Mouse (Mus musculus) embryonic facial prominence, embryonic 14.5 days (tissue): ENCODE data around the gene Mia2. TPM values are rescaled to one million over a fixed set of nuclear protein-coding genes. Genes with fewer than 3 reads are reported as not detected.

Experiments
- ATAC-seq: fragments of 200-750 bp; cut with Nextera tagmentation; 2 replicates; pipeline ENCODE4 v1.8.0; 2017; ENCODE audit warnings: low read depth, moderate number of reproducible peaks, moderate TSS enrichment
- DNase-seq: peaks from one replicate; pipeline ENCODE4 v3.0.0-alpha.2; 2015; ENCODE audit warnings: low spot score
- H3K27ac ChIP-seq: fragments of 300-500 bp; sonication (generic); replicated peaks from 2 replicates; pipeline ENCODE4 v1.5.1; 2014; ENCODE audit warnings: low read depth, mild to moderate bottlenecking, low read length, moderate library complexity
- H3K27me3 ChIP-seq: fragments of 300-500 bp; sonication (generic); replicated peaks from 2 replicates; pipeline ENCODE4 v1.6.1; 2014; ENCODE audit warnings: low read length; ENCODE audit not compliant: control insufficient read depth, insufficient read depth
- H3K36me3 ChIP-seq: fragments of 300-500 bp; sonication (generic); 2 replicates; pipeline ENCODE4 v1.6.1; 2014; ENCODE audit warnings: low read length, mixed read lengths; ENCODE audit not compliant: control insufficient read depth, insufficient read depth
- H3K4me1 ChIP-seq: fragments of 300-500 bp; sonication (generic); 2 replicates; pipeline ENCODE4 v1.6.1; 2014; ENCODE audit warnings: antibody characterized with exemption, low read length; ENCODE audit not compliant: control insufficient read depth, insufficient read depth
- H3K4me2 ChIP-seq: fragments of 300-500 bp; sonication (generic); 2 replicates; pipeline ENCODE4 v1.6.1; 2014; ENCODE audit warnings: low read depth, mild to moderate bottlenecking, low read length, moderate library complexity, mixed read lengths
- H3K4me3 ChIP-seq: fragments of 300-500 bp; sonication (generic); 2 replicates; pipeline ENCODE4 v1.5.1; 2014; ENCODE audit warnings: low read depth, mild to moderate bottlenecking, low read length
- H3K9ac ChIP-seq: fragments of 300-500 bp; sonication (generic); 2 replicates; pipeline ENCODE4 v1.6.1; 2014; ENCODE audit warnings: low read depth, mild to moderate bottlenecking, low read length, moderate library complexity, mixed read lengths
- H3K9me3 ChIP-seq: fragments of 300-500 bp; sonication (generic); 2 replicates; pipeline ENCODE4 v1.6.1; 2016; ENCODE audit warnings: low read length; ENCODE audit not compliant: control insufficient read depth
- WGBS: fragments of 180-500 bp; shearing (Covaris S2); extraction: QIAGEN DNeasy Blood & Tissue Kit; methylation state at CpG from one replicate; pipeline ENCODE4 v1.1.7; 2014; 5-methylcytosine and 5-hydroxymethylcytosine counted together
- polyA plus RNA-seq: library from polyadenylated mRNA; unstranded; fragments of >200 nt; fragmentation: Nextera tagmentation; extraction: Ambion mirVana; gene quantifications from 2 replicates; pipeline ENCODE4 v1.2.1, GENCODE M21; 2014

Mia2 gene
- polyA plus RNA-seq, 1 experiment from 2014 or later = 58.2 TPM

DNA sequence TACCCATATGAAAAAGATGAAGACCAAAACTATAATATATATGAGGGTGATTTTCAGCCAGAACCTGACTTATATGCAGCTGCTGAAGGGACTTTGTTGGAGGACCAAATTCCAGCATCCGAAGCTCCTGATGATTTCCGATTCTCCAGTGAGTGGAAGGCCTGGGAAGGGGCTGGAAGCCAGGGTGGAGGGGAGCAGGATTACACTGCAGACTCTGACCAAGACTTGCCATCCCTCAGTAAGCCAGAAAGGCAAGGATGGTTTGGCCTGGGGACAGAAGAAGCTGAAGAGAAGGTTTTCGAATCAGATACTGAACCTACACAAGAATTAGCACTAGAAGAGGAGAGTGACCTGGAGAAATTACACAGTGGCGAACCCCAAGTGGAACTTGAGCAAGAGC lies 12.3 kb downstream of the Mia2 start:
- Histone ChIP-seq H3K4me3 (no peak overlapping the region), H3K36me3 (no peaks in the 10 kb centered on the region), H3K9me3 (no peaks in the 10 kb centered on the region), H3K9ac (no peak overlapping the region), H3K4me2 (no peak overlapping the region), H3K27me3 (no peaks in the 10 kb centered on the region), H3K27ac (no peak overlapping the region), H3K4me1 (no peaks in the 10 kb centered on the region)
- 79% methylated on average over 4 of the region's 4 CpGs for WGBS
- DNase-seq = no peak
- no peak for ATAC-seq

DNA sequence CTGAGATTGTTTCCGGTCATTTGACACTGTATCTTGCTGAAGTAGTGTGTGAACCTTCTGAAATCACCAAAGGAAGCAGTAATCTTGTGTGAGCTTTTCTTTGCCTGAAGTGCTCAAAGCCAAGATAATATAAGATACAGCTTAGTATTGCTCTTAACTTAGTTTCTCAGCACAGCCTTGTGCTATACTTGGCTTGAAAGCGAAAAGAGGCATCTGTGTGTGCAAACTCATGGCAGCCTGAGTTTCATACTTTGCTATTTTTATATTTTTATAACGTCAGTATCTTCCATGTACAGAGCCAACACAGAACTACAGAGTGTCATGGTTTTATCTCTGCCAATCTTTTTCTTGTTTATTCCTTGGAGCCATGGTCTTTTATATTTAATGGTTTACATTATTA lies 21.6 kb downstream of the Mia2 start:
- Histone ChIP-seq H3K27me3 (no peaks in the 10 kb centered on the region), H3K36me3 (no peaks in the 10 kb centered on the region)

DNA sequence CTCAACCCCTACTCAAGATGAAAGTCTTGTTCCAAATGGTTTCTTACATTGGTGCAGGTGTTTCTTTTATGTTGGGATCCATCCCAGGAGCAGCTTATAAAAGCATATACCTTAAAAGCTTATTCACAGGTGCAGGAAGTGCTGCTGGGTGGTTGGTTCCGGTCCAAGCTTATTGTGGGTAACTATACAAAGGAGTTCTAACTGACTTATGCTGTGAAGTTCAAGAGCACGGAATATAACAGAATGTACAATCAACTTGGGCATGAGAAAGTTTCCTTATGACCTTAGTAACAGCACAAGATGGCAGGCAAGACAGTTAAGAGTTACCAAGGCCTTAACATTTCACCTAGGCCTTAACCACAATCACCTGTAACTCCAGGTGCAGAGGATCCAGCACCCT lies 29.8 kb downstream of the Mia2 start:
- no peak for DNase-seq
- no peak overlapping the region for H3K27ac ChIP-seq
- no peak overlapping the region for H3K4me3 ChIP-seq
- H3K27me3 ChIP-seq = no peaks in the 10 kb centered on the region
- H3K9ac ChIP-seq = no peak overlapping the region
- no peaks in the 10 kb centered on the region for H3K36me3 ChIP-seq
- no peaks in the 10 kb centered on the region for H3K9me3 ChIP-seq
- H3K4me1 ChIP-seq = no peaks in the 10 kb centered on the region; the same call in 1 of the 2 replicates
- ATAC-seq = no peak
- H3K4me2 ChIP-seq = no peak overlapping the region
- WGBS = 88% methylated on average over 2 of the region's 2 CpGs

More for the DNA sequence above, 21.6 kb downstream of the Mia2 start:
- Histone ChIP-seq H3K4me3 (no peak overlapping the region), H3K4me2 (no peak overlapping the region), H3K9me3 (no peaks in the 10 kb centered on the region), H3K4me1 (no peaks in the 10 kb centered on the region), H3K9ac (no peak overlapping the region), H3K27ac (no peak overlapping the region)
- ATAC-seq (no peak), DNase-seq (no peak)
- WGBS = 84% methylated on average over 3 of the region's 3 CpGs

DNA sequence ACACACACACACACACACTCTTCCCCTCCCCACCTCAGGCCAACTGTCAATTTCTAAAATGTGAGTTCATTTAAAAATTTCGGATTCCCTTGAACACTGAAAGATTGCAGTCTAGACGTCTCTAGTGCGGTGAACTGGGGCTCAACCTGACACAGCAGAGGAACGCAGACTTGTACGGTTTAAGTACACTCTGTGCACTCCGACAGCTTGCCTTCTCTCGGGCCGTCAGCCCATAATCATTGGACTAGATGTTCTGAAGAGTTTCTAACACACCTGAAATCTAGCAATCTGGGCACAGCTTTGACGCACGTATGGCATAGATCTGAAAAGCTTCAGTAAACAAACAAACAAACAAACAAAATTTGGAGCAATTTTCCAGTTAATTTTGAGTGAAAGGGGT lies 32.9 kb downstream of the Mia2 start:
- Histone ChIP-seq H3K27ac (no peak overlapping the region), H3K36me3 (no peaks in the 10 kb centered on the region), H3K4me3 (no peak overlapping the region), H3K9ac (no peak overlapping the region), H3K4me2 (no peak overlapping the region), H3K27me3 (no peaks in the 10 kb centered on the region), H3K4me1 (peaks cover 11% of the 10 kb centered on the region), H3K9me3 (no peaks in the 10 kb centered on the region)
- 76% methylated on average over 10 of the region's 10 CpGs for WGBS
- ATAC-seq (no peak), DNase-seq (no peak)

DNA sequence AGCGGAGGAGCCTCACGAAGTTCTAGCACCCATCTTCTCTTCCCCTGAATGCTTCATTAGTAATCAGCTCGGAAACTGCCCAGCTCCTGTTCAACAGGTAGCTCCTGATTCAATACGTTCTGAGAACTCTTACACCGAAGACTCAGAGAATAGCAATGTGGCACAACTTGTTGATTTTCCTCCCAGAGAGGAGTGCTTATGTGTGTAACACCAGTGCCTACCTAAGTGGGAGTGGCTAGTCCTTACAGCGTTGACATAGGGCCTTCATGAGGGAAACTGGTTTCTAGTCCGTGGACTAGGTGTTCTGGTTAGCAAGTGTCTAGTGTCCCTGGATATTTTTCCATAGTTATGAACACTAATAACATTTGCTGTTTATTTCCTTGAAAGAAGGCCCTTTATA lies 33.4 kb downstream of the Mia2 start:
- peaks cover 11% of the 10 kb centered on the region for H3K4me1 ChIP-seq
- no peak overlapping the region for H3K9ac ChIP-seq
- peak overlapping the region; percentile 87; the same call in 1 of the 2 replicates for H3K4me3 ChIP-seq
- H3K4me2 ChIP-seq = peak overlapping the region; percentile 67
- H3K36me3 ChIP-seq = no peaks in the 10 kb centered on the region
- whole genome bisulfite sequencing = 37% methylated on average over 7 of the region's 7 CpGs
- no peaks in the 10 kb centered on the region for H3K27me3 ChIP-seq
- H3K27ac ChIP-seq = no peak overlapping the region
- ATAC-seq = peak; percentile 24; the same call in 1 of the 2 replicates
- peak; percentile 52 for DNase-seq
- H3K9me3 ChIP-seq = no peaks in the 10 kb centered on the region

DNA sequence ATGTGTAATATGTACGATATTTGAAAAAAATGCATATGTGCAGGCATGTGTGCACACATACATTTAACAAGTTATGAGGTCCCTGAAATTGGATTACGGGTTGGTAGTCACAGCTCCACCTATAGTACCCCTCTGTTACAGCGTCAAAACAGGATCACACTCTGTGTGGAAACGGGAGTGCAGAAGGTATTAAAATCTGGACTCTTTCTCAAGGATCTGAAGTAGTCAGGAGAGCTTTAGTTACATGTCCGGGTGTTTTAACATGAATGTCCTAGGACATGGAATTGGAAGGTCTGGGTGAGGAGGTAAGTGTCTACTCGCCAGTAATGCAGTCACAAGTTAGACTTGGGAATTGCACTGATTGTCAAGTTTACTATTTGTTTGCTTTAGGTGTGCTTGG lies 34.0 kb downstream of the Mia2 start:
- Histone ChIP-seq H3K36me3 (no peaks in the 10 kb centered on the region), H3K27me3 (no peaks in the 10 kb centered on the region), H3K4me2 (peak overlapping the region; percentile 67), H3K9me3 (no peaks in the 10 kb centered on the region), H3K9ac (peak overlapping the region; percentile 96), H3K4me1 (peaks cover 11% of the 10 kb centered on the region), H3K27ac (peak overlapping the region; percentile 93), H3K4me3 (peak overlapping the region; percentile 87)
- 7% methylated on average over 6 of the region's 6 CpGs for WGBS
- ATAC-seq (peak; percentile 42; the same call in 1 of the 2 replicates), DNase-seq (peak; percentile 83)

DNA sequence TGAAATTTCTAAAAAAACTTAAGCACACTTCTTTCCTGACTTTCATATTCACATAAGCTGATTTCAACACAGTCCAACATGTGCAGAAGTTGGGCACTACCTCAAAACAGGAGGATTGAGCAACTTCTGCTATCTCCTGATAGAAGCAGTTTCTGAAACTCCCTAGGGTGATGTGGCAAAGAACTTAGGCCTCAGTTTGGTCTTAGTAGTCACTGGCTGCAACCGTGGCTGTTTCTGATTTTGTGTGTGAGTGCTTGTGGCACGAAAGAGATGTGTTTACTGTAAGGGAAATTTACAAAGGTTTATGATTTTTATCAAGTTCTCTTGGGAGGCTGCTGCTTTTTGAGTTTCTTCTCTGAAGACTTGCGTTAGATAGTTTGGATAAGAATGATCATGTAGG lies 34.6 kb downstream of the Mia2 start:
- peak overlapping the region; percentile 67 for H3K4me2 ChIP-seq
- peak overlapping the region; percentile 87 for H3K4me3 ChIP-seq
- H3K36me3 ChIP-seq = no peaks in the 10 kb centered on the region
- DNase-seq (peak; percentile 56), ATAC-seq (no peak)
- H3K9me3 ChIP-seq = no peaks in the 10 kb centered on the region
- 9% methylated on average over 3 of the region's 3 CpGs for WGBS
- H3K9ac ChIP-seq = peak overlapping the region; percentile 96
- H3K27me3 ChIP-seq = no peaks in the 10 kb centered on the region
- H3K4me1 ChIP-seq = peaks cover 11% of the 10 kb centered on the region
- peak overlapping the region; percentile 93 for H3K27ac ChIP-seq

DNA sequence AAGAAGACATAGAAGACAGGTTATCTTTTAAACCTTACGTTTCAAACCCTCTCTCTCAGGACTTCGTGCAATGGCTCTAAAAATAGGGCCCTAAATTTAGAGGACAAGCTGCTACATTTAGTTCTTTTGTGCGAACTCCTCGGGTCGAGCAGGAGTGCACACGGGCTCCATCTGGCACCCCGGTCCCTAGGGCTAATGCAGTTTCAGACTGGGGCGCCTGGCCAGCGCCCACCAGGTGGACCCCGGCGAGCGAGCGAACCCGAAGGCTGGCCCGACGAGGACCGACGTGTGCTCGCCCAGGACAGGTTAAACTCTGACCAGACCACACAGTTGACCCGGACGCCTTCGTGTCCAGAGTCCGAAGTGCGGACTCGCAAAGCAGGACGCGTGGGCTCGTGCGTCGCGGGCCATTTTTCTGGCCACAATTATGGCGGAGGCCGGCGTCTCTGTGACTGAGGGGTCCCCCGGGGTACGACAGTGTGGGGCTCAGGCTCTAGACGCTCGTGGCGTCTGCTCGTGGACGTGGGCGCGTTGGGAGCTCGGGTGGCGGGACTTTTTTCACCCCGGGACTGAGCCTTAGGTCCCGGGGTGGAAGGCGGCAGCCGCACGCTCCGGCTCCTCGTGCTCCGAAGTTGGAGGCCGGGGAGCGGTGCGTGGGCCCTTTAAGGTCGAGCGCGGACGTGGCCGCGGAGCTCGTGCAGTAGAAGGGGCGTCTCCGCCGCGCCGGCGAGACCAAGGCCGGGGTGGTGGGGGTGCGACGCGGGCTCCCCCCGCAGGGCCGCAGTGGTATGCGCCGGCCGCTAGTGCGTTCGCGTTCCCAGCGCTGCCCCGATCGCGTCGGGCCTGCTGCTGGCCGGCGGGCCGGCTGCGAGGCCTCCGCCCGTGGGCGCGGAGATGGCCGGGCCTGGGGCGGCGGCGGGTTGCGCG lies 35.3 kb downstream of the Mia2 start:
- Histone ChIP-seq H3K27ac (peak overlapping the region; percentile 93), H3K36me3 (no peaks in the 10 kb centered on the region), H3K9ac (peak overlapping the region; percentile 96), H3K9me3 (no peaks in the 10 kb centered on the region), H3K4me3 (peak overlapping the region; percentile 87), H3K27me3 (no peaks in the 10 kb centered on the region), H3K4me1 (peaks cover 11% of the 10 kb centered on the region), H3K4me2 (peak overlapping the region; percentile 67)
- ATAC-seq (peak; percentile 97), DNase-seq (peak; percentile 94)
- WGBS = under 1% methylated on average over 47 of the region's 100 CpGs
